Comparison of ENCODE assay signal across 8 mouse cellular contexts in genomic region chr14:25516640-25517591, GRCm38 (mm10). TPM values are rescaled to one million over a fixed set of nuclear protein-coding genes. Genes with fewer than 3 reads are reported as not detected.
DNase-seq lines count a peak whose midpoint lies in the region; ATAC-seq and TF ChIP-seq lines count a peak whose summit lies in the region.

No protein-coding gene starts in this region.

- ATAC-seq in heart, embryonic 13.5 days (ENCODE audit: extremely low read depth, insufficient number of reproducible peaks, low FRiP score, low TSS enrichment): peak; percentile 34
- no peak for ATAC-seq in midbrain, postnatal 0 days (ENCODE audit: low FRiP score)

- peak overlapping the region; percentile 51; the same call in 1 of the 2 replicates for H3K9ac ChIP-seq in heart, embryonic 13.5 days
- no peak overlapping the region for H3K9ac ChIP-seq in midbrain, postnatal 0 days (replicated peaks; ENCODE audit: low read length, poor library complexity, severe bottlenecking)

- H3K4me3 ChIP-seq in cerebellum, adult 2 months (replicated peaks; ENCODE audit: insufficient read depth, low read depth, low read length): no peak overlapping the region
- H3K4me3 ChIP-seq in heart, embryonic 13.5 days: no peak overlapping the region
- peak overlapping the region; percentile 8; the same call in 1 of the 2 replicates for H3K4me3 ChIP-seq in limb, embryonic 10.5 days
- no peak overlapping the region for H3K4me3 ChIP-seq in midbrain, postnatal 0 days (ENCODE audit: low read depth, low read length)

- peaks cover 7% of the 10 kb centered on the region for H3K36me3 ChIP-seq in heart, embryonic 13.5 days
- H3K36me3 ChIP-seq in limb, embryonic 10.5 days: peaks cover 60% of the 10 kb centered on the region
- 0 out of 2 replicates have a peak, but pooled peaks cover 4% of the 10 kb centered on the region for H3K36me3 ChIP-seq in midbrain, postnatal 0 days (ENCODE audit: insufficient read depth, low read length)

- TF ChIP-seq CTCF in cerebellum, adult 2 months (IDR thresholded peaks at IDR 0.05; ENCODE audit: borderline replicate concordance, insufficient read depth, low read depth, low read length): peak; percentile 52; the same call in 1 of the 2 replicates
- peak; percentile 31 for TF ChIP-seq CTCF in midbrain, postnatal 0 days (IDR thresholded peaks at IDR 0.05)

- peak; percentile 46 for DNase-seq in retina, postnatal 1 day
- DNase-seq in retina, embryonic 14.5 days (ENCODE audit: low spot score): no peak
- peak; percentile 63 to 70 for DNase-seq in cerebellum, adult 2 months
- DNase-seq in limb, embryonic 10.5 days (ENCODE audit: low spot score): peak; percentile 60
- no peak for DNase-seq in midbrain, postnatal 0 days (ENCODE audit: low spot score)
- DNase-seq in urinary bladder, postnatal 10 days (ENCODE audit: low spot score): no peak
- no peak for DNase-seq in right cerebral cortex, postnatal 25 days

- H3K27ac ChIP-seq in cerebellum, adult 2 months (ENCODE audit: insufficient read depth, low read length): peak overlapping the region; percentile 12
- H3K27ac ChIP-seq in heart, embryonic 13.5 days (replicated peaks): peak overlapping the region; percentile 92
- H3K27ac ChIP-seq in limb, embryonic 10.5 days: peak overlapping the region; percentile 75
- no peak overlapping the region; the same call in 1 of the 2 replicates for H3K27ac ChIP-seq in midbrain, postnatal 0 days (ENCODE audit: low read depth, low read length)

- no peaks in the 10 kb centered on the region for H3K27me3 ChIP-seq in cerebellum, adult 2 months (ENCODE audit: control insufficient read depth, insufficient read depth, low read length)
- no peaks in the 10 kb centered on the region for H3K27me3 ChIP-seq in heart, embryonic 13.5 days (replicated peaks)
- H3K27me3 ChIP-seq in limb, embryonic 10.5 days (ENCODE audit: low read depth, poor library complexity, severe bottlenecking): no peaks in the 10 kb centered on the region
- no peaks in the 10 kb centered on the region for H3K27me3 ChIP-seq in midbrain, postnatal 0 days (ENCODE audit: insufficient read depth, low read length)

- no peak for TF ChIP-seq POLR2A in cerebellum, adult 2 months (IDR thresholded peaks at IDR 0.05; ENCODE audit: borderline replicate concordance, insufficient read depth, low read length)

- no peaks in the 10 kb centered on the region for H3K9me3 ChIP-seq in heart, embryonic 13.5 days
- H3K9me3 ChIP-seq in limb, embryonic 10.5 days (replicated peaks): no peaks in the 10 kb centered on the region
- no peaks in the 10 kb centered on the region for H3K9me3 ChIP-seq in midbrain, postnatal 0 days (ENCODE audit: low read length)

- peak overlapping the region; percentile 21 for H3K4me2 ChIP-seq in heart, embryonic 13.5 days
- no peak overlapping the region for H3K4me2 ChIP-seq in midbrain, postnatal 0 days (ENCODE audit: low read depth, low read length, poor library complexity, severe bottlenecking)

- H3K4me1 ChIP-seq in cerebellum, adult 2 months (ENCODE audit: control insufficient read depth, insufficient read depth, low read length): peaks cover 87% of the 10 kb centered on the region
- H3K4me1 ChIP-seq in heart, embryonic 13.5 days: peaks cover 98% of the 10 kb centered on the region
- H3K4me1 ChIP-seq in limb, embryonic 10.5 days: peaks cover 85% of the 10 kb centered on the region
- peaks cover 18% of the 10 kb centered on the region; the same call in 1 of the 2 replicates for H3K4me1 ChIP-seq in midbrain, postnatal 0 days (ENCODE audit: insufficient read depth, low read length)

- WGBS in cerebellum, adult 2 months: 24% methylated on average over 13 of the region's 13 CpGs
- 10% methylated on average over 13 of the region's 13 CpGs for WGBS in heart, embryonic 13.5 days
- 34% methylated on average over 13 of the region's 13 CpGs for WGBS in limb, embryonic 10.5 days
- 52% methylated on average over 13 of the region's 13 CpGs for WGBS in midbrain, postnatal 0 days

RNA-seq across cellular contexts. Expression of gene Zmiz1, which starts 57.9 kb away (rescaled TPM):
- polyA plus RNA-seq in cerebellum, adult 2 months (2012; rRNA removed): 63.7 and 72.5 TPM in 2 replicates
- polyA plus RNA-seq in heart, embryonic 13.5 days (2015; fragmentation: Nextera tagmentation; extraction: Ambion mirVana): 25.1 and 25.7 TPM in 2 replicates
- 43.8 and 55.5 TPM in 2 replicates for polyA plus RNA-seq in limb, embryonic 10.5 days (2016; fragmentation: Nextera tagmentation; extraction: Ambion mirVana)
- total RNA-seq in midbrain, postnatal 0 days (2014; rRNA removed): 130 and 134 TPM in 2 replicates
- 44.0 and 51.7 TPM in 2 replicates for polyA plus RNA-seq in midbrain, postnatal 0 days (2015; fragmentation: Nextera tagmentation; extraction: Ambion mirVana)

Comparison
In these comparisons a context has a peak if more than half of its experiments do, and no peak if none do; other contexts are left out.
1. DNase-seq: peak in retina, postnatal 1 day (single experiment), cerebellum, adult 2 months (2 of 2) and limb, embryonic 10.5 days (single experiment); none in retina, embryonic 14.5 days (single experiment), midbrain, postnatal 0 days (single experiment), urinary bladder, postnatal 10 days (single experiment) and right cerebral cortex, postnatal 25 days (single experiment).